Mouse (Mus musculus): ENCODE measurements around the gene Itga8.

The Itga8 gene

DNA sequence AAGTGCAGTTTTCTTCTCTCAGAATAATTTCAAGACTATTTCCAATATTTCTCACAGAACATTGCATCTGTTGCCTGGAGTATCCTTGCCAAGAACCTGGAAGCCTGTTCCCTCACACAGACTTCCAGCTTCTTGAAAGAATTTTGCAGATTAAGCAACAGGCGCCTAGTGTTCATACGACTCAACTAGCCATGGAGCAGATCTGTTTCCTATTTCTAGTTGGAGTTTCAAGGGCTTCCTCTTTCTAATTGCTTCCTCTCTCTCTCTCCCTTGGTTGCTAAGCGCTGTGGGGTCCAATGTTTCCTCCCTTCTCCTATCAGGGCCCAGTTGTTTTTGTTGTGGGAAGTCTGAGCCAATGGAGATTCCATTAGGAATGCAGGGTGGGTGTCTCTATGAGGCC is 7.7 kb downstream of the Itga8 start:
- DNase-seq (ENCODE audit: low read depth), result no peak

DNA sequence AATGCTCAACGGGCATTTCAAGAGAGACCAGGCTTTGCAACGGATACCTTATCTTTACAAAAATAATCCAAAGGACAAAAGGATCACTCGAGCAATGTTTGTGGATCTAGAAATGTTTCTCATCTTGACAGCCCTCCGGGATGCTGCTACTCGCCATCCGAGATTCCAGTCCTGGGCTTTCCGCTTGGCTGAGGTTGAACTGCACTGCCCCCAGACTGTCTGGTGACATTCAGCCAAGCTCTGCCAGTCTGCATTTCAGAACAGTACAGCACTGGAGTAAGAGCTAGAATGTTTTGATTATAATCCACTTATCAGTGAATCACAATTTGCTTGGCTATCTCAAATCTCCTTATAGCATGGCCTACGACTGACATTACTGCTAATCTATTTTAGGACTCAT is 8.3 kb downstream of the Itga8 start:
- DNase-seq (ENCODE audit: low read depth), result no peak

DNA sequence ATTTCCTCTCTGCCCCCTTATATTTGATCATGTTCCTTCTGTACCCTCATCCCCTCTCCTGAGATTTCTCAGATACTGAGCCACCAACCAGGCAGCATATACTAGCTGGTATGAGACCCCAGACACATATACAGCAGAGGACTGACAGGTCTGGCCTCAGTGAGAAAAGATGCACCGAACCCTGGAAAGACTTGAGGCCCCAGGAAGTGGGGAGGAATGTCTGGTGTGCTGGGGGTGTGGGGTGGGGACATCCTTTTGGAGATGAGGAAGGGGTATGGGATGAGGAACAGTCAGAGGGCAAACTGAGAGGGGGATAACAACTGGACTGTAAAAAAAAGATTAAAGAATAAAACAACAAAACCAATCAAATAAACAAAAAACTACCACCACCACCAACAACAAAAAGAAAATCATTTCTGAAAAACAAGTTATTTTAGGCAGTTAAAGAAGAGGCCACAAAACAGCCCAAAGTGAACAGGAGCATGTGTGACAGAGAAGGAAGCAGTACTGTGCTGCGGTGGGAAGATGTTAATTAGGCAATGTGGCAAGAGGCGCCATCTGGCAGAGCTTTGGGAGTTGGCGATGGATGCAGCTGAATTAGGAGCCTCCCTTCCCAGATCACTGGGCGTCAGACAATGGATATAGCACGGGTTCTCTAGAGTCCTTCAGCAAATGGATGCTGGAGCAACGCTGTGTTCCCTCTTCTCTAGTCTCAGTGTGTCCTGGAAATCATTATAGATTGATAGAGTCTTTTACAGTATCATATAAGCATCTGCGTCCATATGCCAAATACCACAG is 9.5 kb downstream of the Itga8 start:
- DNase-seq (ENCODE audit: low read depth), result no peak

DNA sequence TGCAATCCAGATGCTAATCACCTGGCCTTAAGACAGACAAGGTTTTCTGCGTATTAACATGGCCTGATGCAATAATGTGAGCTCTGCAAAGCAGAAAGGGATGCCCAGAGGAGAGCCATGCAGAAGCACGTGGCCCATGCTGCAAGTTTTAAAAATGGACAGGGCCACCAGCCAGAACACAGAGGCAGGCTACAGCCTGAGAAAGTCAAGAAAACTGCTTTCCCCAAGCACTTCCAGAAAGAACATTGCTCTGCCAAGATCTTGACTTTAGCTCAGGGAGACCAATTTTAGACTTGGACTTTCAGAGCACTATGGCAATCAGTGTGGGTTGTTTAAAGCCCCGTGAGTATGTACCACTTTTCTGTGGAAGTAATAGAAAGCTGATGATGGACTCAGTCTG is 11.5 kb downstream of the Itga8 start:
- no peak for DNase-seq (ENCODE audit: low read depth)

DNA sequence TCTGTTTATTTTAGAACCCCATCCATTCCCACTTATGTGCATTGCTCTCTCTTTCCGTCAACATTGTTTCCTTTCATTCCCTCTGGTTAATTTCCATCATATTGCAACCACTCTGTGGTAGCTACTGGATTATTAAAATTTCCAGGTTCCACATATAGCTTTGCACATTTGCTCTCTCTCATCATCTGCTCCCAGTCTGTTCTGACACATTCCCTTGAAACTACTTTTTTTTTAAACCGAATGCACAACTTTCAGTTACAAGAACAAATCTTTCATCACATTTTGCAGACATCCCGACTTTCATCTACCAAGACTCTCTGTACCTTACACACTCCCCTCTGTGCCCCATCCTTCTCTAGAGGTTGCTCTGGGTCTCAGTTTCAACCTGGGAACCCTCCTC is 13.9 kb downstream of the Itga8 start:
- no peak for DNase-seq (ENCODE audit: low read depth)

DNA sequence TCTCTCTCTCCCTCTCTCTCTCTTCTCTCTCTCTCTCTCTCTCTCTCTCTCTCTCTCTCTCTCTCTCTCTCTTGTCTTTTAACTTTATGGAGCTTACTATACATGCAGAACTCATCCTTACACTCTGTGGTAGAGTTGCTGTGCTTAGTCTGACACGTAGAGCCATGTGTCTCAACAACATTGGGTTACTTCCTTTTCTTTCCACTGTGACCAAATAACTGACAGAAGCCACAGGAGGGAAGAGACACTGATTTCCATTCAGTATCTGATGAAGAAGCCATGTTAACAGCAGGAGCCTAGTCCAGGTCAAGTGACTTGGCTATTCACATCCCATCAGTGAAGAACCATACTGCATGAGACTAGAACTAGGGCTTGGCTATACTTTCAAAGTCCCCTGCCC is 21.1 kb downstream of the Itga8 start:
- DNase-seq (ENCODE audit: low read depth), result no peak

DNA sequence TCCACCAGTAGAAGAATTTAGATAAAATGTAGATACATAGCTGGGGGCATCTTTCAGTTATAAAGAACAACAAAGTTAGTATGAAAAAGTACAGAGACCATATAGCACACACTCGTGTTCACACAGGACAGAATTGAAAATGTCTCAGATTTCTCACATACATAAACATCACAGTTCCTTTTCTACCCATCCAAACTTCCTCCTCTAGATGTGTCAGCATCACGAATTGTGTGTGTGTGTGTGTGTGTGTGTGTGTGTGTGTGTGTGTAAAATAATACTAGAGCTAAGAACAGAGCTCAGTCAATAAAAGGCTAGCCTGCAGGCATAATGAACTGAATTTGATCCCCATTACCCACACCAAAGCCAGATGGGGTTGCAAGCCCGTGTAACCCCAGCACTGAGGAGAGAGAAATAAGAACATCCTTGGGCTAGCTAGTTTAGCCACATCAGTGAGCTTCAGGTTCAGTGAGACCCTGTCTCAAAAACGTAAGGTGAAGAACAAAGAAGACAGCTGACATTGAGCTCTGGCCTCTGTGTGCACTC is 22.6 kb downstream of the Itga8 start:
- no peak for DNase-seq (ENCODE audit: low read depth)

DNA sequence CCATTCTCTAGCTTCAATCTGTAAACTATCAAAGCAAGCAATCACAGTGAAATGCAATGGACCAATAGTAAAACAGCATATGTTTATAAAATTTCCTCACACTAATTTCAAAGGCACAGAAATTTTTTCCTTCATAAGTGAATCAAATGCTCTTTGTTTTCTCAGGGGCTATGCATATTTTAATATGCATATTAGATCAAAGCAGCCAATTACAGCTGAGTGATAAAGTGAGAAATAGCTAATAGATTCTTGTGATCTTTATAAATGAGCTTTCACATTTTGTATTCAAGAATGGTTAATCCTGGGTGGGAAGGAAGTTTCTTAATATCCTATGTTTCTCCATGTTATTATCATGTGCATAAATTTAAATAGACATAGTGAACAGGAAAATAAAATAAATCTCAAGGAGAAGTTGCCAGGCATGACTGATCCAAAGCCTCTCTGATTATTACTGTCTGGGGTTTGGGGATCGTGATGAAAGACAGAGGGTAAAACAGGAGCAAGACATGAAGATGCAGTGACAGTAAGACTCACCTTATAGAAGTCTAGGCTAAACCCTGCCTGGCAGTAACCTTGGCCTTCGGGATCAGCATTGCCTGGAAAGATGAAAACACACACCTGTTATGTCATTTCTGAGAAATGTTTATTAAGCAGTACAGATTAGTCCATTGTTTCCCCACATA is 44.9 kb downstream of the Itga8 start:
- DNase-seq (ENCODE audit: low read depth), result no peak

DNA sequence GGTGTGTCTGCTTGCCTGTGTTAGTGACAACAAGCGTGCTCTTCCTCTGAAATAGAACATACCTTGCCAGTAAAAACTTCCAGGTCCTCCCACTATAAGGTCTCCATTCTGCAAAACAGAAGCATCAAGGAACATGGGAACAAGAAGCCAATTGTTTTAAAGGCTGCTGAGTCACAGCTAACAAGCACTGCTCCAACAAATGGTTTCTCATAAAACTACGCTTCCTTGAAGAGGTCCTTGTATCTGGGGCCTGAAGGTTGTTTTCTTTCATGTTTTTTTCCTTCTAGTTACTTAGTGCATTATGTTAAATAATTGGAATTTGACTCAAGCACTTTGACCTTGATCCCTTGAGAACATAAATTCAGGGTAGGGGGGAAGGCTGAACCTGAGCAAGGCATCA is 45.8 kb downstream of the Itga8 start:
- no peak for DNase-seq (ENCODE audit: low read depth)

DNA sequence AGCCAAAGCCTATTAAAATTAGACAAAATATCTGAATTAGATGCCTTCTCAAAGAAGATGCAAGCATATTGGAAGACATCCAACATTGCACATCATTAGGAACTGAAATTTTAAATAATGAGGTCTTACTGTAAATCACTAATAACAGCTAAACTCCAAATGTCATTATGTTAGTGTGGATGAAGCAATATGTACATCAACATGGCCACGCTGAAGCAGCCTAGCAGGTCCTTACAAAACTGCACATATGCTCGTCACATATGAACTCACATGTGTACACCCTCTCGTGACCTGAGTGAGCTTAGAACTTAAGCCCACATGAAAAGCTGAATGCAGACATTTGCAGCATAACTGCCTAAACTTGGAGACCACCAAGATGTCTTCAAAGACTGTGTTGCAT is 66.4 kb downstream of the Itga8 start:
- DNase-seq (ENCODE audit: low read depth), result no peak

DNA sequence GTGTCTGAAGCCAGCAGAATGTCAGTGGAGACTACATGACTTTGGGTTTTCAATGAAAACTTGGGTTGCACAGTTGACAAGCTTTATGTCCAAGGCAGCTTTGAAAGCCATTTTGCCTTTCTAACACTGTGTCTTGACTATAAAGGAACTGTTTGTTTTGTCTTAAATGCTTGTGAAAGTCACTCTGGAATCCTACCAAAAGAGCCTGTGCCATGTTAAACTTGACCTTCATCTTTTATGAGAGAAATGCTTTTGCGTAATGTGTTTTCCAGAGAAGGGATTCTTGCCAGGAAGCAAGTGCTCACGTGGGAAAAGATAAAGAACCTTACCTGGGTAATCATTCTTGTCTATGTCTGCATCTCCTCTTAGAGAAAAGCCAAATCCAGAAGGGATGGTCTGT is 72.0 kb downstream of the Itga8 start:
- no peak for DNase-seq (ENCODE audit: low read depth)

DNA sequence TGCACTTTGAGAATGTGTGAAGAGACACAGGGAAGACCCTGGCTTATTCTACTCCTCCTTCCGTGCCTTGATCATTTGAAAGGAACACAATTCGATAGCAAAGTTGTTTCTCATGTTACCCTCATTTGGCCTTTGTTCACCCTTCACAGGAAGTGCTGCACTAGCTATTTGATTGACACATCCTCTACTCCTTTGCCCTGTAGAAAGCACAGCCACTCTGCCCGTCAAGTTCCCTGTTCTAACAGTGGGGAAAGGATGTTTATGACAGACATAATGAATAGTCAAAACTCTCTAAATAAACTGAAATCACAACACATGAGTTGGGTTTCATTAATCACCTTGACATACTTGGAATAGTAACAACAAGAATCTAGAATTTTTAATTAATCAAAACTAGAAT is 73.4 kb downstream of the Itga8 start:
- DNase-seq (ENCODE audit: low read depth), result no peak

DNA sequence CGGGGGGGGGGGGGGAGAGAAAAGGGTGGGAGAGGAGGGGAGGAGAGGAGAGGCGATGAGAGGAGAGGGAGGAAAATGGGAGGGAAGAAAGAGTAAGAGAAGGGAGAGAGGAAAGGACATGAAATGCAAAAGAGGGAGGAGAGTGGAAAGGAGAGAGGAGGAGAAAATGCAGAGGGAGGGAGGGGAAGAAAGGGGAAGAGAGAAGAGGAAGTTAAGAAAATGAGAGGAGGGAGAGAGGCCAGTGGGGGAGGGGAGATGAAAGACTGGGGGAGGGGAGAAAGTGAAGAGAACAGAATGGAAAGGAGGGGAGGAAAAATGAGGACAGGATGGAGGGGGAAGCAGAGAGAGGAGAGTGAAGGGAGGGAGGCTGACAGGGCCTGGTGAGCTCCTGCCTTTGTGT is 74.5 kb downstream of the Itga8 start:
- DNase-seq (ENCODE audit: low read depth), result no peak

DNA sequence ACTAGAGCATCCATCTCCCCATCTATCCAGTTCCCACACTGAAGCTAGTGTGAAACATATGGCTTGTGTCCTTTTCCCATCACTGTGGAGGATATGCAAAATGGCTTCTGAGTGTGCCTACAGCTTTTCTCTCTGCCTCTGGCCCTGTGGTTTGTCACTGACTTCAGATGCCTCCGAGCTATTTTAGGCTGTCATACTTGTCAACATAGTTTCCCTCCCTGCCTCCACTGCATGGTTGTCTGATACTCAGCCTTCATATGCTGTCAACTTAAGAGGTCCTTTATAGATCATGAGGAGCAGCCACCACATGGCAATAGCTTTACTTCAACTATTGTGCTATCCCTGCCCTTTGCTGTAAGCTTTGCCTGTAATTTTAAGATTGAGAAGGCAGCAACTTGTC is 75.4 kb downstream of the Itga8 start:
- no peak for DNase-seq (ENCODE audit: low read depth)

DNA sequence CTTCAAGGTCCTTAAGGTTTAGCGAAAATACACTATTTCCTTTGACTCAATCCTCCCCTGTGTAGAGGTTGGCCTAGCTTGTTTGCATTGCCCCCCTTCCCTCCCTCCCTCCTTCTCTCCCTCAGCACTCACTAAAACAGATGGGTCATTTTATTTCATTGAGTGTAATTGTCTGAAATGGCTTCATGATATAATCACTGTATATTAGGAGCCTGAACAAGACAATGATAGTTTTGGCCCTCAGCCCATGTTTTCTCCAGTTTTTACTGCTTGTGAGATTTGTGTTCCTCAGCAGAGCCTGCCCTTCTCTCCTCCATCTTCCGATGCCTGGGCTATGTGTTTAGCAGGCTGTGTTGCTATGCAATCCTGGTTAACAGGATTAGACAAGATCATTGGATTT is 80.1 kb downstream of the Itga8 start:
- DNase-seq (ENCODE audit: low read depth), result no peak

DNA sequence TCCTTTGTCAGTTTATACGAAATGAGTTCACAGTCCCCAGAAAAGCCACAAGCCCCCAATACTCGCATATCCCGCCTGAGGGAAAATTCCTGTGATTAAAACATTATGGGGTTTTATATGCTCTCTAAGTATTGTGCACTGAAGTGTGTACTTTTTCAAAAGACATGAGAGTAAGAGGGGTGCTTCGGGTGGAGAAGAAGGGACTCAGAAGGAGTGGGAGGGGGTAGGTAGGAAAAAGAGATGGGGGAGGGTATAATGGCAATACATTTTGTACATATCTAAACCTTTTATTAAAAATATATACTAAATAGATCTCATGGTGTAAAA is 88.3 kb downstream of the Itga8 start:
- no peak for DNase-seq (ENCODE audit: low read depth)

DNA sequence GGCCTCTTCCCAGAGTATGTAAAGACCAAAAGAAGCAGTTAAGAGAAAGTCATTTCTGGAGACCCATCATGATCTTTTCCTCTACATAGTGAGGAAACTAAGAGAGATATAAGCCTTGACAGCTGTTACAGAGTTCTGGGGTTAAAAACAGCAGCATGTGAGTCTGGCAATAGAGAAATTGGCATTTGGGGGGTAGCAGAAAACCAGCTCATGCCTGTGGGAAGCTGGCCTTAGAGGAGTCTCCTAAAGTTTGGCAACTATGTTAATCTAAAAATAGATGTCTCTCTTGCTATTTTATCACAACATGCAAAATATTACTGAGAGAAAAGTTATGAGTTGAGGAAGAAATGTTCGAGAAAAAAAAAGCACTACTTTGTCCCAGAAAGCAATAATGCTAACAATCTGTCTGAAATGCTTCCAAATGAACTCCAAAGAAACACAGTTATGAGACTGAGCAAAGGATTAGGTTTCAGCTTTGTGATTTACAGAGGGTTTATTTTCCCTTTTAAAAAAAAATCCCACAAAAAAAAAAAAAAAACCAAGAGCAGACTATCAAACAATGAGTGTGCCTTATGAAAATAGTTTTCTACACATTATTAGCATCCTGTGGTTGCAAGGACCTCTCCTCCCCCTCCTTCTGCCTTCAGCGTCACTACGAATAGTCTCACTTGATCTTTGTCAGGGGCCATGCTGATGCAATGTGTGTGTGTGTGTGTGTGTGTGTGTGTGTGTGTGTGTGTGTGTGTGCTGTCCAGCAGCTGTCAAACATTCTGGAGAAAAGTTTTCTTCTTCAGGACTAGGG is 88.9 kb downstream of the Itga8 start:
- DNase-seq (ENCODE audit: low read depth), result no peak

DNA sequence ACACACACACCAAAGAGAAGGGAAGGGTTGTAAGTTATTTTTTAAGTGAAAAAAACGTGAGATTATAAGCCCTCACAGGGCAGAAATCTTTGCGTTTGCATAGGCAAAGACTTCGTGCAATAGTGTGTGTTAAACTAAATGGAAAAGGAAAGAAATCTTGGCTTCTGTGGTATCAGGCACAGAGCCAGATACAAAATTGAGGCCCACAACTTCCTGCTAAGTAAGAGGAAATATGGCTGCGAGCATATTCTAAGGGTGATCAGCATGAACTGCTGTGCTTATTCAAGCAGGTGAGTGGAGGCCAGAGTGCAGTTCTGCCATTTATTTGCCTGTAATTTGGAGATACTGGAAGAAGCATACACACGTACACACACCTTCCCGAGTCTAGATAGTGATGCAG is 93.6 kb downstream of the Itga8 start:
- no peak for DNase-seq (ENCODE audit: low read depth)

DNA sequence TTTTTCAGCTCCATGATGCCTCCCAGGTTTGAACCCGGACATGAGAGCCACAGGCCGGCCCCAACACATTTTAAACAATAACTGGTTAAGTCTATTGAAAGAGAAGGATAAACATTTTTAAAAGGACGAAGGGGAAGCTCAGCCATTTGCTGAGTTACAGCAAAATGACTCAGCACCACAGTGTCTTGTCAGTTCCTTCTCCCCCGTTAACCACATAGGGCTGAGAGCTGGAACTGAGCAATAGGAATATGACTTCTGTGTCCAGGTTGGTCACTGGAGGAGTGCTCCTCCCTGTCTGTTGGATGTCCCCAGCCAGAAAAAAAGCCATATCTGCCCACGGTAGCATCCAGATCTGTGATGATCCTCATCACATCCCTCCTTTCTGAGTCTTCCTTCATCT is 95.4 kb downstream of the Itga8 start:
- no peak for DNase-seq (ENCODE audit: low read depth)

DNA sequence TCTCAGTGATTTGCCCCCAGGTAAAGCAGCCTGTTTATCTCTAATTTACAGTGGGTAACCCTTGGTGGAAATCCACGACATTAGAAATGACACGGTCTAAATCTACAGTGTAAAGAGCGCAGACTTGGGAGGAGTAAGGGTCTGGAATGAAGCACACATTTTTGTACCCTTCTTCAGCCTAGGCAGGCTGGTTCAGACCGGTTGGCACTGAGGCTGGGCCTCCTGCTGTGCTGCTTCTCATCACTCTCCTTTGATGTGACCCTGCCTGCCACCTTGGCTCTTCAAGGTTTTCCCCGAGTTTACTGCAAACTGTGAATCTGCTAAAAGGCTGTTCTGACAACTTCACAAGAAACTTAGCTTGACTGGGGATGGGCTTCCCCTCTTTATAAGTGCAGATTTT is 95.8 kb downstream of the Itga8 start:
- no peak for DNase-seq (ENCODE audit: low read depth)

DNA sequence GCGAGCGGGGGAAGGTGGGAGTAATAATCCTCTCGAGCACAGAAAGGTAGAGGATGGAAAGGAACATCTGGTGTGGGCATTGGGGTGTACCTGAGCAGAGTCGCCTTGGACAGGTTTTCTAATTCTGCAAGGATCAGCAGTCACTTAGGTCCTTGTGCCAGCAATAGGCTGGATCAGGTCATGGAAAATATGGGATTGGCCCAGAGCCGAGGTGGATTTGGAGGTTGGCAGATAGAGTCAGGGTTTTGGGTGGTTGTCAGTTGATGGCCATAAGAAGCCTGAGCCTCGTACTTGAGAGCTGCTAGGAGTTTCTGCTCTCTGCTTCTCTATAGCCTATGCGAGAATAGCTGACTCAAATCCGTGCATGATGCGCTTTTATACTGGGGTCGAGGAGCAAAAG is 98.5 kb downstream of the Itga8 start:
- DNase-seq (ENCODE audit: low read depth), result no peak

DNA sequence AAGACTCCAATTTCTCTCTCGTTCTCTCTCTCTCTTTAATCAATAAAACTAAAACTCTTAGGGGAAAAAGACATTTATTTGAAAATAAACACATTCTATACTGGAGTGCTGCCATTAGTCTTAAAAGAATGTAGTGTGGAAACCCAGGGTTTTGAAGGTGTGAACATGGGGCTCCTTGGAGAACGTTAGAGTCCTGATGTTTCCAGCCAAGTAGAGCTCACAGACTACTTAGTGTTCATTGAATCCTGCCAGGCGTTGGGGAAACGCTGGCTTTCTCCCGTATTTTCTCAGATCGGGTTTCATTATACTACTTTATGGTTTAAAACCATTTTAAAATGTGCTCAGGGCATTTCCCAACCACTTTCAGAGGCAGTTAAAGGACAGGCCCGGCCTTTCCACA is 103.0 kb downstream of the Itga8 start:
- no peak for DNase-seq (ENCODE audit: low read depth)

DNA sequence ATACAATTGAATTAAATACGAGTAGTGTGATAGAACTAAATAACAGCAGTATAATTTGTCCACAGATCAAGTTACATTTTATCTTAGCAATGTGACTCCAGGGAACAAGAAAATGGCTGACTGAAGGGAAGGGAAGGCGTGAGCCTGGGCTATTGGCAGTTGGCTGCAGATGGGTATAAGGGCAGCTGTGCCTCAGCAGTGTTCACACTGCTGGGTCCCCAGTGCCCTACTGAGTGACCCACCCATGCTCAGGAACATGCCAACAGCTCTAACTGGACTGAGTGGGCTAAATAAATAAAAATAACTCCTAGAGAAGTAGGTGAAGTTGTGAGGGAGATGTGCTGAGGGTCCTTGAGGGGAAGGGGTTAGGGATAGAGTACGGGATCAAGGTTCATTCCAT is 103.5 kb downstream of the Itga8 start:
- no peak for DNase-seq (ENCODE audit: low read depth)

Data from c-Kit-positive CD71-positive TER-119-negative erythroid progenitor cells, embryonic 14.5 days (primary cell).